Mouse (Mus musculus) heart, embryonic 16.5 days (tissue): ENCODE results near the gene 1810013L24Rik. TPM values are rescaled to one million over a fixed set of nuclear protein-coding genes. Genes with fewer than 3 reads are reported as not detected.
A peak's percentile ranks its signal among the peaks of the same experiment; 100 is the strongest.

Experiments
- ATAC-seq: fragments of 200-750 bp; cut with Nextera tagmentation; replicated peaks from 2 replicates; pipeline ENCODE4 v1.8.0; 2017; ENCODE audit warnings: moderate number of reproducible peaks; ENCODE audit not compliant: insufficient read depth, low FRiP score; ENCODE audit errors: extremely low read depth
- H3K27ac ChIP-seq: fragments of 300-500 bp; sonication (generic); 2 replicates; pipeline ENCODE4 v1.5.1; 2014; ENCODE audit warnings: mild to moderate bottlenecking, low read length, control low read depth, moderate library complexity
- H3K27me3 ChIP-seq: fragments of 300-500 bp; sonication (generic); 2 replicates; pipeline ENCODE4 v1.6.1; 2014; ENCODE audit warnings: low read length, mixed read lengths; ENCODE audit not compliant: control insufficient read depth, insufficient read depth
- H3K36me3 ChIP-seq: fragments of 300-500 bp; sonication (generic); 2 replicates; pipeline ENCODE4 v1.6.1; 2014; ENCODE audit not compliant: control insufficient read depth, insufficient read depth
- H3K4me1 ChIP-seq: fragments of 300-500 bp; sonication (generic); 2 replicates; pipeline ENCODE4 v1.6.1; 2014; ENCODE audit warnings: low read length, mixed read lengths; ENCODE audit not compliant: control insufficient read depth, insufficient read depth
- H3K4me2 ChIP-seq: fragments of 300-500 bp; sonication (generic); 2 replicates; pipeline ENCODE4 v1.6.1; 2014; ENCODE audit warnings: low read depth, mild to moderate bottlenecking, control low read depth, low read length
- H3K4me3 ChIP-seq: fragments of 300-500 bp; sonication (generic); 2 replicates; pipeline ENCODE4 v1.5.1; 2014; ENCODE audit warnings: mild to moderate bottlenecking, control low read depth, low read length
- H3K9ac ChIP-seq: fragments of 300-500 bp; sonication (generic); 2 replicates; pipeline ENCODE4 v1.6.1; 2014; ENCODE audit warnings: low read length, control low read depth
- H3K9me3 ChIP-seq: fragments of 300-500 bp; sonication (generic); replicated peaks from 2 replicates; pipeline ENCODE4 v1.6.1; 2016; ENCODE audit warnings: low read length; ENCODE audit not compliant: control insufficient read depth
- WGBS: fragments of 180-500 bp; shearing (Covaris S2); extraction: QIAGEN DNeasy Blood & Tissue Kit; methylation state at CpG from one replicate; pipeline ENCODE4 v1.1.7; 2014; 5-methylcytosine and 5-hydroxymethylcytosine counted together
- polyA plus RNA-seq: library from polyadenylated mRNA; unstranded; fragments of >200 nt; fragmentation: Nextera tagmentation; extraction: Ambion mirVana; gene quantifications from 2 replicates; pipeline ENCODE4 v1.2.1, GENCODE M21; 2015

The 1810013L24Rik gene
- polyA plus RNA-seq, 1 experiment from 2014 or later: 17.8 TPM

DNA sequence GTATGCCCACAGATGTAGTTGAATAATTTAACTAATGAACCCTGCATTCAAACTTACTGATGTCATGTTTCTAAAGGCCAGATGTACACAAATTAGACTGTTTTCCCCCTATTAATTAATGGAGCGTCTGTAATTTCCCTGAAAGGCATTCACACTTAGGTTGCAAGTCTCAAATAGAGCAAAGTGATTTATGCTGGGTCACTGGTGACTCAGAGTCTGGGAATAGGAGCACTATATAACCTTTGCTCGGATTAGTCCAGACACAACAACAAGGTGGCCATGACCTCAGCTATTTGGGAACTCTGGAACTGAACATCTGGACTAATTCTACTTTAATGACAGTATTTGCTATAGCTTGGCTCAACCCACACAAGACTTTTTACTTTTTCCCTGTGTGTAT, 34.0 kb upstream of the 1810013L24Rik start:
- no peak overlapping the region for H3K27ac ChIP-seq
- no peak overlapping the region for H3K9ac ChIP-seq
- no peak overlapping the region for H3K4me3 ChIP-seq
- H3K4me1 ChIP-seq: no peaks in the 10 kb centered on the region
- no peak for ATAC-seq
- WGBS: 74% methylated on average over 2 of the region's 2 CpGs
- no peaks in the 10 kb centered on the region for H3K36me3 ChIP-seq
- no peaks in the 10 kb centered on the region for H3K27me3 ChIP-seq
- no peak overlapping the region for H3K4me2 ChIP-seq
- peaks cover 8% of the 10 kb centered on the region for H3K9me3 ChIP-seq

DNA sequence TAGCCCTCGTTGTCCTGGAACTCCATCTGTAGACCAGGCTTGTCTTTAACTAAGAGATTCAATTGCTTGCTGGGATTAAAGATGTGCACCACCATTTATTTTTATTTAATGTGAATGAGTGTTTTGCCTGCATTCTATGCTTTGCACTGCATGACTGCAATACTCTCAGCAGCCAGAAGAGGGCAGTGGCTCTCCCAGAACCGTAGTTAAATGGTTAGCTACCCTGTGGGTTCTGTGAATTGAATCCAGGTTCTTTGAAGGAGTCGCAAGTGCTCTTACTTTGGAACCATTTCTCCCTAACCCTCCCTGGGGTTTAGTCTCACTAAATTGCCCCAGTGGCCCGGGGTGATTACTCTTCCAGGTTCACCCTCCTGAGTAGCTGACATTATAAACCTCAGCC, 23.2 kb upstream of the 1810013L24Rik start:
- Histone ChIP-seq H3K36me3 (no peaks in the 10 kb centered on the region), H3K4me3 (no peak overlapping the region), H3K27ac (no peak overlapping the region), H3K9me3 (no peaks in the 10 kb centered on the region), H3K27me3 (no peaks in the 10 kb centered on the region), H3K9ac (no peak overlapping the region), H3K4me1 (no peaks in the 10 kb centered on the region), H3K4me2 (no peak overlapping the region)
- no peak for ATAC-seq
- 13% methylated on average over 4 of the region's 4 CpGs for WGBS

DNA sequence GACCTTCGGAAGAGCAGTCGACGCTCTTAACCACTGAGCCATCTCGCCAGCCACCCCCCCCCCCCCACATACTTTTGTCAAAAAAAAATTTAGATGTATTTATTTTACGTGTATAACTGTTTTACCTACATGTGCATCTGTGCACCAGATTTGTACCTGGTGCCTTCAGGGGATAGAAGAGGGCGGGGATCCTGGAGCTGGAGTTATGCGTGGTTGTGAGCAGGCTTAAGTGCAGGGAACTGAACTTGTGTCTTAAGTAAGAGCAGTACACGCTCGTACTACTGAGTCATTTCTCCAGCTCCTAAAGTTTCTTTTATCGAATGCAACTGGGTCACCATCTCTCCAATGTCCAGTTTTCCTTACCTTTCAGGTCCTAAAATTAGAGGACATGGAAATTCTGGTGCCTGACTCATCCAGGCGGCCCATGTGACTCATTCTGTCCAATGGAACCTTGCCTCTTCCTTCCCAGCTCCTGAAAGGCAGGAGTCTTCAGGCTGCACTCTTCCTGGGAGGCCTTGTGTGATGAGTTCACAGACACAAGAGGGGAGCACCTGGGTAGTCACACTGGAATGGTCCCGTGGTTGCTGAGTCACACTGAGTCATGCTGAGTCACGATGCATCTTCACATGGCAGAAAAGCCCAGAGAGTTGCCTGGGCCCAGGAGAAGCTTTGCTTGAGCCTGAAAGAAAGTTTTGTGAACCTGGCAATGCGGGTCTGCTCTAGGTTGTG, 19.3 kb upstream of the 1810013L24Rik start:
- Histone ChIP-seq H3K36me3 (no peaks in the 10 kb centered on the region), H3K4me1 (no peaks in the 10 kb centered on the region), H3K27ac (no peak overlapping the region), H3K9ac (no peak overlapping the region), H3K4me3 (no peak overlapping the region), H3K27me3 (no peaks in the 10 kb centered on the region), H3K4me2 (no peak overlapping the region), H3K9me3 (no peaks in the 10 kb centered on the region)
- WGBS: 87% methylated on average over 14 of the region's 14 CpGs
- no peak for ATAC-seq

DNA sequence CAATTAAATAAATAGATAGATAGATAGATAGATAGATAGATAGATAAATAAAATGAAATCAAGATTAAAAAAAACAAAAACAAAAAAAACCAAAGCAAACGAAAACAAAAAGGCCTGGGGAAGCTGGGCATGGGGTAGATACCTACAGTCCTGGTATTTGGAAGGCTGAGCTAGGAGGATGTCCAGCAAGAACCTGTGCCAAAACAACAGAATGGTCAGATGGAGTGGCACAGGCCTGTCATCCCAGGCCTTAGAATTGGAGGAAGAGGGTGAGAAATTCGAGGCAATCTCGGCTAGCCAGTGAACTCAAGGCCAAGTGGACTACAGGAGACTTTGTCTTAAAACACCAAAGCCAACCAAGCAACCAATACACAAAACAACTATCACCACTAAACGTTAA, 12.0 kb upstream of the 1810013L24Rik start:
- no peaks in the 10 kb centered on the region for H3K4me1 ChIP-seq
- 65% methylated on average over 4 of the region's 4 CpGs for WGBS
- no peak overlapping the region for H3K4me2 ChIP-seq
- no peaks in the 10 kb centered on the region for H3K9me3 ChIP-seq
- no peaks in the 10 kb centered on the region for H3K36me3 ChIP-seq
- H3K27me3 ChIP-seq: no peaks in the 10 kb centered on the region
- ATAC-seq: no peak
- no peak overlapping the region for H3K27ac ChIP-seq
- H3K4me3 ChIP-seq: no peak overlapping the region
- H3K9ac ChIP-seq: no peak overlapping the region

DNA sequence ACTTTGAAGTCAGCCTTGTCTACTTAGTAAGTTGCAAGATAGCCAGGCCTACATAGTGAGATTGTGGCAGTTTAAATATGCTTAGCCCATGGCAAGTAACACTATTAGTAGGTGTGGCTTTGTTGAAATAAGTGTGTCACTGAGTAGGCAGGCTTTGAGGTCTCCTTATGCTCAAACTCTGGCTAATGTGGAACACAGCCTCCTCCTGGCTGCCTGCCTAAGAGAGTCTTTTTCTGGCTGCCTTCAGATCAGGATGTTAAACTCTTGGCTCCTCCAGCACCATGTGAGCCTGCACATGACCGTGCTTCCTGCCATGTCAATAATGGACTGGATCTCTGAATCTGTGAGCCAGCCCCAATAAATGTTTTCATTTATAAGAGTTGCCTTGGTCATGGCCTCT, 8.5 kb upstream of the 1810013L24Rik start:
- H3K4me2 ChIP-seq: no peak overlapping the region
- 0 out of 2 replicates have a peak, but pooled peaks cover 2% of the 10 kb centered on the region for H3K4me1 ChIP-seq
- H3K27ac ChIP-seq: no peak overlapping the region
- no peak overlapping the region for H3K9ac ChIP-seq
- H3K4me3 ChIP-seq: no peak overlapping the region
- WGBS: 64% methylated on average over 1 of the region's 1 CpGs
- H3K9me3 ChIP-seq: no peaks in the 10 kb centered on the region
- no peak for ATAC-seq
- H3K27me3 ChIP-seq: no peaks in the 10 kb centered on the region
- H3K36me3 ChIP-seq: no peaks in the 10 kb centered on the region

DNA sequence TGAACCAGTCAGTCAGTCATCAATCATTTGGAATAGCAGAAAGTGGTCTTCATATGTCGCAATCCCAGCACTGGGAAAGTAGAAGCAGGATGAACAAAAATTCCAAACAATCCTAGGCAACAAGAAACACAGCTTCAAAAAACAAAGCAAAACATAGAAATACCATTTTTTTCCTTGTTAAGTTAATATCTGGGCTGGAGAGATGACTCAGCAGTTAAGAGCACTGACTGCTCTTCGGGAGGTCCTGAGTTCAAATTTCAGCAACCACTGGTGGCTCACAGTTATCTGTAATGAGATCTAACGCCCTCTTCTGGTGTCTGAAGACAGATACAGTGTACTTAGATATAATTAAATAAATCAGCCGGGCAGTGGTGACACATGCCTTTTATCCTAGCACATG, 7.3 kb upstream of the 1810013L24Rik start:
- H3K9me3 ChIP-seq: no peaks in the 10 kb centered on the region
- no peak for ATAC-seq
- H3K36me3 ChIP-seq: no peaks in the 10 kb centered on the region
- no peak overlapping the region for H3K4me3 ChIP-seq
- 0 out of 2 replicates have a peak, but pooled peaks cover 2% of the 10 kb centered on the region for H3K4me1 ChIP-seq
- no peak overlapping the region for H3K4me2 ChIP-seq
- H3K27ac ChIP-seq: no peak overlapping the region
- 78% methylated on average over 4 of the region's 4 CpGs for WGBS
- no peaks in the 10 kb centered on the region for H3K27me3 ChIP-seq
- H3K9ac ChIP-seq: no peak overlapping the region

DNA sequence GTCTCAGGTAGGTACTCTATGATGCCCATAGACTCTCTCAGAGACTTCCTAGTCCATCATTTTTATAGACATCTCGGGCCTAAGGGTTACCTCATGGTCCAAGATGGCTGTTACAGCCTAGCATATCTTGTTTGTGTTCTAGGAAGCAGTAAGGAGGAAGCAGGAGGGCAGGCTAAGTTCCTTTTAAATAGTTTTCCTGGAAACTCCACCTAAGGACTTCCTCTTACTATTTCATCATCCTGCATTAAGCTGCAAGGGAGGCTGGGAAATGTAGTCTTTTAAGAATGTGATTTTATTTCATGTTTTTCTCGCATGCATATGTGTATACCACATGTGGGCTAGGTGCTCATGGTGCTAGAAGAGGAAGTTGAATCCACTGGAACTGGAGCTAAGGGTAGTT, 6.2 kb upstream of the 1810013L24Rik start:
- Histone ChIP-seq H3K9me3 (no peaks in the 10 kb centered on the region), H3K4me1 (0 out of 2 replicates have a peak, but pooled peaks cover 2% of the 10 kb centered on the region), H3K4me3 (no peak overlapping the region), H3K4me2 (no peak overlapping the region), H3K27me3 (no peaks in the 10 kb centered on the region), H3K27ac (no peak overlapping the region), H3K9ac (no peak overlapping the region), H3K36me3 (no peaks in the 10 kb centered on the region)
- WGBS: 54% methylated on average over 2 of the region's 2 CpGs
- no peak for ATAC-seq

DNA sequence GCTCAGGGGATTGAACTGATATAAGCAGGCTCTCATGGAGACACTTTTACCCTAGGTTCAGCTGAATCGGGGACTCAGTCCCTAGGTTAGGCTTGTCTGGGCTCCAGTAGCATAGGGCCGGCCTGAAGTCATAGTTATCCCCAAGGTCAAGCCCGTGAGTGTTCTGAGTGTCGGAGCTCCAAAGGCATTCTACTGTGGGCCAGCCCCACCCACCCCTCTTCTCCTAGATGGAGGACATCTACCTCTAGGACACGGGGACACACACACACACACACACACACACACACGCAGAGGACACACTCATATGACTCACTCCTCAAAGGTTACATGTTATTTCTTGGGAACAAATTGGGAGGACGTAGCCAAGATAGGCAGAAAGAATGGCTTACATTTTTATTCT, 2.5 kb upstream of the 1810013L24Rik start:
- no peaks in the 10 kb centered on the region for H3K36me3 ChIP-seq
- H3K4me1 ChIP-seq: peaks cover 9% of the 10 kb centered on the region
- H3K27me3 ChIP-seq: no peaks in the 10 kb centered on the region
- ATAC-seq: no peak
- H3K4me2 ChIP-seq: no peak overlapping the region
- no peak overlapping the region for H3K9ac ChIP-seq
- 76% methylated on average over 7 of the region's 7 CpGs for WGBS
- no peaks in the 10 kb centered on the region for H3K9me3 ChIP-seq
- H3K27ac ChIP-seq: no peak overlapping the region
- no peak overlapping the region for H3K4me3 ChIP-seq

DNA sequence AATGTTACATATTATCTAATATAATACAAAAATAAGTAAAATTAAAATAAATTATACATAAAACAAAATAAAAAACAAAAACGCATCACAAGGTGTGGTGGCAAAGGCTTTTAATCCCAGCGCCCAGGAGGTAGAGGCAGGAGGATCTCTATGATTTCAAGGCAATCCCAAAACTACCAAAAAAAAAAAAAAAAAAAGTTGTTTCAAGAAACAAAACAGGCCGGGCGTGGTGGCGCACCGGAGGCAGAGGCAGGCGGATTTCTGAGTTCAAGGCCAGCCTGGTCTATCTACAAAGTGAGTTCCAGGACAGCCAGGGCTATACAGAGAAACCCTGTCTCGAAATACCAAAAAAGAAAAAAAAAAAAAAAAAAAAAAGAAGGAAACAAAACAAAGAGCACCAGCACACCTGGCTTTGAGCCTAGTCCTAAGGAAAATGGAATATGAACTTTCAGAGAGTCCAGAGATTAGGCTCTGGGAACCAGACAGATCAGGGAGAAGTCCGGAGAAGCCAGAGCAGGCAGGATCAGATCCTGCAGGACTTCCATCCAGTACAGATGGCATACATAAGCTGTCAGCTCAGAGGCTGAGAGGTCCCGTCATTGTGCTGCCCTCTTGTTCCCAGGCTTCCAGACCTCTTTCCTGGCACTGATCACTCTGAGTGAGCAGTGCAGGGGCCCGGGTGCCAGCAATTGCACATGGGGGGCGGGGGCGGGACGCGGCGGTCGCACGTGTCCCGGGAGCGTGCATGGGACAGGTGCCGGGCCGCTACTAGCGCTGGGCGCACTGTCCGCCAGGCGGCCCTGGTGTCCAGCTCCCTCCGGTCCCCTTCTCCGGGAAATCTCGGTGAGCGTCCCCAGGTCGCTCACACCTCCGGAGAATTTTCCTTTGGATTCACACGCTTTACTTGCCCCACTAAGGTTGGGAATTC, 1.0 kb upstream of the 1810013L24Rik start:
- Histone ChIP-seq H3K4me1 (peaks cover 20% of the 10 kb centered on the region), H3K36me3 (peaks cover 5% of the 10 kb centered on the region; the same call in 1 of the 2 replicates), H3K4me2 (peak overlapping the region; percentile 71), H3K27ac (peak overlapping the region; percentile 93), H3K4me3 (peak overlapping the region; percentile 67), H3K9me3 (no peaks in the 10 kb centered on the region), H3K27me3 (no peaks in the 10 kb centered on the region), H3K9ac (peak overlapping the region; percentile 58)
- ATAC-seq: peak; percentile 56
- WGBS: 8% methylated on average over 33 of the region's 33 CpGs
